Mouse (Mus musculus) heart, embryonic 14.5 days (tissue): ENCODE results near the gene Cst6. TPM values are rescaled to one million over a fixed set of nuclear protein-coding genes. Genes with fewer than 3 reads are reported as not detected.

Experiments
- polyA plus RNA-seq: library from polyadenylated mRNA; unstranded; fragments of >200 nt; fragmentation: Nextera tagmentation; extraction: Ambion mirVana; gene quantifications from 2 replicates; pipeline ENCODE4 v1.2.1, GENCODE M21; 2014

Cst6 gene
- polyA plus RNA-seq, 1 experiment from 2014 or later = 0.95 TPM

Other genes with a start within 250 kb of the Cst6 start
- 223 and 231 TPM in 2 replicates for gene Rab1b, start 242.5 kb downstream of the Cst6 start, polyA plus RNA-seq
- 16.5 and 20.7 TPM in 2 replicates for gene Klc2, start 231.0 kb downstream of the Cst6 start, polyA plus RNA-seq
- gene Pacs1, start 76.5 kb downstream of the Cst6 start, polyA plus RNA-seq = 20.9 TPM in 2 replicates
- gene Sf3b2, start 54.1 kb downstream of the Cst6 start, polyA plus RNA-seq = 201 and 208 TPM in 2 replicates
- 6.4 and 6.7 TPM in 2 replicates for gene Gal3st3, start 51.2 kb downstream of the Cst6 start, polyA plus RNA-seq
- not detected in 2 replicates for gene Catsper1, start 13.8 kb downstream of the Cst6 start, polyA plus RNA-seq
- 37.4 and 42.1 TPM in 2 replicates for gene Eif1ad, start 17.2 kb upstream of the Cst6 start, polyA plus RNA-seq
- gene Banf1, start 17.6 kb upstream of the Cst6 start, polyA plus RNA-seq = 453 and 486 TPM in 2 replicates
- gene Sart1, start 39.1 kb upstream of the Cst6 start, polyA plus RNA-seq = 39.5 and 39.6 TPM in 2 replicates
- gene Tsga10ip, start 53.0 kb upstream of the Cst6 start, polyA plus RNA-seq = 1.6 and 3.0 TPM in 2 replicates
- gene Drap1, start 75.4 kb upstream of the Cst6 start, polyA plus RNA-seq = 154 and 178 TPM in 2 replicates
- gene AI837181, start 75.6 kb upstream of the Cst6 start, polyA plus RNA-seq = 23.7 and 35.0 TPM in 2 replicates
- not detected in 2 replicates for gene Fosl1, start 98.0 kb upstream of the Cst6 start, polyA plus RNA-seq
- 9.0 and 10.4 TPM in 2 replicates for gene Ccdc85b, start 108.3 kb upstream of the Cst6 start, polyA plus RNA-seq
- gene Fibp, start 111.0 kb upstream of the Cst6 start, polyA plus RNA-seq = 101 and 120 TPM in 2 replicates
- 0.84 and 1.4 TPM in 2 replicates for gene Ctsw, start 118.9 kb upstream of the Cst6 start, polyA plus RNA-seq
- 60.8 and 68.9 TPM in 2 replicates for gene Efemp2, start 124.4 kb upstream of the Cst6 start, polyA plus RNA-seq
- 36.6 and 37.5 TPM in 2 replicates for gene Mus81, start 138.8 kb upstream of the Cst6 start, polyA plus RNA-seq
- gene Cfl1, start 140.9 kb upstream of the Cst6 start, polyA plus RNA-seq = 1,876 and 1,886 TPM in 2 replicates
- 0.20 TPM in 2 replicates for gene 1700020D05Rik, start 154.2 kb upstream of the Cst6 start, polyA plus RNA-seq
- gene Snx32, start 161.0 kb upstream of the Cst6 start, polyA plus RNA-seq = 16.5 and 17.9 TPM in 2 replicates
- 0.09 TPM in 1 of 2 replicates, not detected in the other for gene Ovol1, start 211.1 kb upstream of the Cst6 start, polyA plus RNA-seq
- 2.5 and 3.0 TPM in 2 replicates for gene Ap5b1, start 218.5 kb upstream of the Cst6 start, polyA plus RNA-seq